Mouse (Mus musculus) CD8-positive naive resting alpha-beta T cell, adult 2 months (primary cell): ENCODE results near the gene Zfp14.
A peak's percentile ranks its signal among the peaks of the same experiment; 100 is the strongest.

Source experiments
- DNase-seq, 2 experiments: peaks; one replicate each; pipeline ENCODE4 v3.0.0; 2022; ENCODE audit warnings: low read depth in 2 of 2, low spot score in 2 of 2

Gene Zfp14

GRCm38 (mm10) chr7:30050882-30051548 lies at the start of gene Zfp14:
Gene Zfp14 (minus strand): TSS chr7:30051380.
- peak; percentile 68 to 73 for DNase-seq

- peak; percentile 75 to 80 for DNase-seq
Measured at GRCm38 (mm10) chr7:30099297-30099696, 48.1 kb upstream of the Zfp14 start.

- DNase-seq = no peak
Measured at GRCm38 (mm10) chr7:30095551-30096125, 44.5 kb upstream of the Zfp14 start.

GRCm38 (mm10) chr7:30094646-30095429 lies 43.7 kb upstream of the Zfp14 start, which contains the start of gene Zfp260:
Gene Zfp260 (plus strand): TSS chr7:30094777.
- DNase-seq = peak; percentile 82 to 88

- no peak for DNase-seq
Measured at GRCm38 (mm10) chr7:30093918-30094415, 42.8 kb upstream of the Zfp14 start.

- DNase-seq = no peak
Measured at GRCm38 (mm10) chr7:30092666-30093065, 41.5 kb upstream of the Zfp14 start.

- DNase-seq = no peak
Measured at GRCm38 (mm10) chr7:30090970-30091585, 39.9 kb upstream of the Zfp14 start.

GRCm38 (mm10) chr7:30090092-30090969 lies 39.2 kb upstream of the Zfp14 start, which contains the start of the genes Gm26920 and Zfp566:
Gene Gm26920 (minus strand): TSS chr7:30090410.
Gene Zfp566 (minus strand): TSS chr7:30090527.
- DNase-seq = peak; percentile 92 to 93

- DNase-seq = no peak
Measured at GRCm38 (mm10) chr7:30089405-30089804, 38.2 kb upstream of the Zfp14 start.

- no peak for DNase-seq
Measured at GRCm38 (mm10) chr7:30086524-30086923, 35.3 kb upstream of the Zfp14 start.

GRCm38 (mm10) chr7:30072146-30073028 lies 21.2 kb upstream of the Zfp14 start, which contains the start of gene Zfp82:
Gene Zfp82 (minus strand): TSS chr7:30072900.
- DNase-seq = peak; percentile 62 to 76

GRCm38 (mm10) chr7:30064622-30065021 lies 13.4 kb upstream of the Zfp14 start:
- DNase-seq = no peak

- no peak for DNase-seq
Measured at GRCm38 (mm10) chr7:30062478-30062877, 11.3 kb upstream of the Zfp14 start.

GRCm38 (mm10) chr7:30060341-30060740 lies 9.2 kb upstream of the Zfp14 start:
- DNase-seq = no peak

GRCm38 (mm10) chr7:30053591-30053990 lies 2.4 kb upstream of the Zfp14 start:
- no peak for DNase-seq

GRCm38 (mm10) chr7:30048126-30048525 lies 3.1 kb downstream of the Zfp14 start:
- DNase-seq = no peak

GRCm38 (mm10) chr7:30044354-30044753 lies 6.8 kb downstream of the Zfp14 start:
- DNase-seq = no peak

- no peak for DNase-seq
Measured at GRCm38 (mm10) chr7:30034331-30034730, 16.8 kb downstream of the Zfp14 start.

GRCm38 (mm10) chr7:30031379-30031778 lies 19.8 kb downstream of the Zfp14 start:
- DNase-seq = no peak
